Mouse (Mus musculus) liver, postnatal 0 days (tissue): ENCODE results near the gene Nr3c2. TPM values are rescaled to one million over a fixed set of nuclear protein-coding genes. Genes with fewer than 3 reads are reported as not detected.

Source experiments
- ATAC-seq: fragments of 200-750 bp; cut with Nextera tagmentation; 2 replicates; pipeline ENCODE4 v1.8.0; 2017; ENCODE audit warnings: mild to moderate bottlenecking, moderate library complexity
- DNase-seq: peaks from one replicate; pipeline ENCODE4 v3.0.0-alpha.2; 2016
- H3K27ac ChIP-seq: fragments of 300-500 bp; sonication (generic); 2 replicates; pipeline ENCODE4 v1.5.1; 2014; ENCODE audit warnings: antibody characterized with exemption, moderate library complexity, mild to moderate bottlenecking, low read depth
- H3K27me3 ChIP-seq: fragments of 300-500 bp; sonication (generic); 2 replicates; pipeline ENCODE4 v1.6.1; 2014; ENCODE audit warnings: low read length, control low read depth, mixed read lengths; ENCODE audit not compliant: insufficient read depth
- H3K36me3 ChIP-seq: fragments of 300-500 bp; sonication (generic); replicated peaks from 2 replicates; pipeline ENCODE4 v1.6.1; 2014; ENCODE audit warnings: mild to moderate bottlenecking, control low read depth, low read length, moderate library complexity, mixed read lengths; ENCODE audit not compliant: insufficient read depth
- H3K4me1 ChIP-seq: fragments of 300-500 bp; sonication (generic); 2 replicates; pipeline ENCODE4 v1.6.1; 2014; ENCODE audit warnings: antibody characterized with exemption, mild to moderate bottlenecking, control low read depth; ENCODE audit not compliant: insufficient read depth
- H3K4me2 ChIP-seq: fragments of 300-500 bp; sonication (generic); 2 replicates; pipeline ENCODE4 v1.6.1; 2014; ENCODE audit warnings: low read depth, mild to moderate bottlenecking, low read length, moderate library complexity, mixed read lengths
- H3K4me3 ChIP-seq: fragments of 300-500 bp; sonication (generic); 2 replicates; pipeline ENCODE4 v1.5.1; 2014; ENCODE audit warnings: low read depth, low read length
- H3K9ac ChIP-seq: fragments of 300-500 bp; sonication (generic); replicated peaks from 2 replicates; pipeline ENCODE4 v1.6.1; 2014; ENCODE audit warnings: mild to moderate bottlenecking, moderate library complexity
- H3K9me3 ChIP-seq: fragments of 300-500 bp; sonication (generic); 2 replicates; pipeline ENCODE4 v1.6.1; 2016; ENCODE audit warnings: mild to moderate bottlenecking, control low read depth, low read length, mixed read lengths
- CTCF ChIP-seq: sonication (generic); IDR thresholded peaks from 2 replicates; pipeline ENCODE4 v1.5.1; 2016; ENCODE audit warnings: antibody characterized with exemption, low read depth
- EP300 ChIP-seq: IDR thresholded peaks from 2 replicates; pipeline ENCODE4 v1.6.1; 2016; ENCODE audit warnings: antibody characterized with exemption, low read depth, mild to moderate bottlenecking
- WGBS: fragments of 180-500 bp; shearing (Covaris S2); extraction: QIAGEN DNeasy Blood & Tissue Kit; methylation state at CpG from one replicate; pipeline ENCODE4 v1.1.7; 2014; ENCODE audit not compliant: insufficient replicate concordance; 5-methylcytosine and 5-hydroxymethylcytosine counted together
- polyA plus RNA-seq: library from polyadenylated mRNA; unstranded; fragments of >200 nt; fragmentation: Nextera tagmentation; extraction: Ambion mirVana; gene quantifications from 2 replicates; pipeline ENCODE4 v1.2.1, GENCODE M21; 2015

Gene Nr3c2
- polyA plus RNA-seq, result 3.4 and 3.9 TPM in 2 replicates

GRCm38 (mm10) chr8:76899411-76900154 lies at the start of gene Nr3c2:
Gene Nr3c2, plus strand, starts transcription at chr8:76899442.
- Histone ChIP-seq H3K27ac (peak within 1 kb of the TSS; percentile 75), H3K4me2 (peak within 1 kb of the TSS; percentile 90), H3K36me3 (no peaks in the 10 kb centered on the region), H3K4me1 (peaks cover 11% of the 10 kb centered on the region), H3K27me3 (peaks cover 25% of the 10 kb centered on the region), H3K9me3 (no peaks in the 10 kb centered on the region), H3K4me3 (peak within 1 kb of the TSS; percentile 73), H3K9ac (peak within 1 kb of the TSS; percentile 68)
- ATAC-seq (peak; percentile 3; the same call in 1 of the 2 replicates), DNase-seq (peak; percentile 49)
- 2% methylated on average over 38 of the region's 47 CpGs for WGBS
- TF ChIP-seq EP300 (no peak), CTCF (peak; percentile 21; the same call in 1 of the 2 replicates)

- Histone ChIP-seq H3K36me3 (no peaks in the 10 kb centered on the region), H3K27ac (no peak overlapping the region), H3K4me3 (no peak overlapping the region), H3K9ac (no peak overlapping the region), H3K9me3 (no peaks in the 10 kb centered on the region), H3K4me2 (no peak overlapping the region), H3K4me1 (no peaks in the 10 kb centered on the region), H3K27me3 (no peaks in the 10 kb centered on the region)
- no peak for TF ChIP-seq CTCF
- TF ChIP-seq EP300, result no peak
- DNase-seq (no peak), ATAC-seq (no peak)
- 41% methylated on average over 2 of the region's 2 CpGs for WGBS
These were observed 40.7 kb upstream of the Nr3c2 start for GRCm38 (mm10) chr8:76858534-76858933.

- no peak for TF ChIP-seq CTCF
- TF ChIP-seq EP300, result no peak
These were observed 39.5 kb upstream of the Nr3c2 start for GRCm38 (mm10) chr8:76859709-76860108.

GRCm38 (mm10) chr8:76863066-76863465 lies 36.2 kb upstream of the Nr3c2 start:
- no peak overlapping the region for H3K4me2 ChIP-seq

More at GRCm38 (mm10) chr8:76859709-76860108, 39.5 kb upstream of the Nr3c2 start:
- H3K27ac ChIP-seq, result no peak overlapping the region
- H3K36me3 ChIP-seq, result no peaks in the 10 kb centered on the region
- ATAC-seq, result no peak
- H3K4me1 ChIP-seq, result no peaks in the 10 kb centered on the region
- H3K9ac ChIP-seq, result no peak overlapping the region
- no peak overlapping the region for H3K4me2 ChIP-seq
- no peaks in the 10 kb centered on the region for H3K9me3 ChIP-seq
- DNase-seq, result no peak
- H3K4me3 ChIP-seq, result no peak overlapping the region
- no peaks in the 10 kb centered on the region for H3K27me3 ChIP-seq

GRCm38 (mm10) chr8:76876809-76877208 lies 22.4 kb upstream of the Nr3c2 start:
- H3K4me3 ChIP-seq, result no peak overlapping the region
- no peak for ATAC-seq
- H3K4me2 ChIP-seq, result no peak overlapping the region
- H3K27me3 ChIP-seq, result no peaks in the 10 kb centered on the region
- no peak overlapping the region for H3K9ac ChIP-seq
- no peak for DNase-seq
- no peak for TF ChIP-seq CTCF
- TF ChIP-seq EP300, result no peak
- no peaks in the 10 kb centered on the region for H3K9me3 ChIP-seq
- H3K4me1 ChIP-seq, result no peaks in the 10 kb centered on the region
- 79% methylated on average over 2 of the region's 2 CpGs for WGBS
- H3K27ac ChIP-seq, result no peak overlapping the region
- no peaks in the 10 kb centered on the region for H3K36me3 ChIP-seq

More at GRCm38 (mm10) chr8:76863066-76863465, 36.2 kb upstream of the Nr3c2 start:
- no peaks in the 10 kb centered on the region for H3K4me1 ChIP-seq
- no peak overlapping the region for H3K4me3 ChIP-seq
- no peak overlapping the region for H3K27ac ChIP-seq
- H3K27me3 ChIP-seq, result no peaks in the 10 kb centered on the region
- no peak for DNase-seq
- H3K36me3 ChIP-seq, result no peaks in the 10 kb centered on the region
- H3K9ac ChIP-seq, result no peak overlapping the region
- ATAC-seq, result no peak
- TF ChIP-seq CTCF, result no peak
- no peak for TF ChIP-seq EP300
- H3K9me3 ChIP-seq, result no peaks in the 10 kb centered on the region
- WGBS, result 84% methylated on average over 1 of the region's 1 CpGs

- ATAC-seq, result no peak
- no peak overlapping the region for H3K4me3 ChIP-seq
- H3K4me1 ChIP-seq, result peaks cover 11% of the 10 kb centered on the region
- no peaks in the 10 kb centered on the region for H3K36me3 ChIP-seq
- WGBS, result 2% methylated on average over 2 of the region's 2 CpGs
- H3K27ac ChIP-seq, result no peak overlapping the region
- no peak overlapping the region for H3K9ac ChIP-seq
- peaks cover 22% of the 10 kb centered on the region for H3K27me3 ChIP-seq
- no peaks in the 10 kb centered on the region for H3K9me3 ChIP-seq
- H3K4me2 ChIP-seq, result no peak overlapping the region
- TF ChIP-seq EP300 (no peak), CTCF (no peak)
- DNase-seq, result no peak
These were observed 2.2 kb upstream of the Nr3c2 start for GRCm38 (mm10) chr8:76897050-76897449.
